ENCODE assay signal across 1 mouse cellular context in the genomic region with DNA sequence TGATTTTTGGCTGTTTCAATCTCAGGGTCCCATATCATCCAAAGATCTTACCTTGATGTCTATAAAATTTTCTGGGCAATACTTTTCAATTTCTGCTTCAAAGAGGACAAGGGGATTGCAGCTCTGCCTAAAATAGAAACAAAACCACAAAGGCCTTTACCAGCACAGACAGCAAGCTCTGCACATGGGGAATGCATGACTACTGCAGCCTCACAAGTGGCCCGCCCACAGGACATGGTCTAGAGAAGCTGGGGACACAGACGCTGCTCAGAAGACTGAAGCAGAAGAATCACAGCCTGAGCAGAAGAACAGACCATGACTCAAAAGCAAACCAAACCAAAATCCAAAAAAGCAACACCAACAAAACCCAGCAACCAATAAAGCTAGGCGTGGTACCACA.
TF ChIP-seq lines count a peak whose summit lies in the region.

No protein-coding gene starts in this region.

TF ChIP-seq in CH12.LX, 34 proteins besides CTCF, POLR2A, EP300 and RAD21:
- TF ChIP-seq USF2 (conservative IDR thresholded peaks at IDR 0.05; ENCODE audit: low read depth, low read length) = no peak
- TF ChIP-seq CHD2 (IDR thresholded peaks at IDR 0.05; ENCODE audit: low read length) = no peak
- TF ChIP-seq E2F4 (IDR thresholded peaks at IDR 0.05; ENCODE audit: insufficient replicate concordance, low read depth, low read length) = no peak
- TF ChIP-seq ETS1 (conservative IDR thresholded peaks at IDR 0.05; ENCODE audit: low read depth, low read length) = peak; percentile 41; the same call in 1 of the 2 replicates
- TF ChIP-seq JUND (conservative IDR thresholded peaks at IDR 0.05; ENCODE audit: low read depth, low read length) = no peak
- peak; percentile 88 for TF ChIP-seq MEF2A (IDR thresholded peaks at IDR 0.05; ENCODE audit: borderline replicate concordance, low read depth, low read length)
- no peak for TF ChIP-seq PAX5 (IDR thresholded peaks at IDR 0.05; ENCODE audit: low read length)
- peak; percentile 90 for TF ChIP-seq BHLHE40 (IDR thresholded peaks at IDR 0.05; ENCODE audit: low read depth, low read length)
TF ChIP-seq in CH12.LX: peak in this region for 3.
